Mouse (Mus musculus) frontal cortex, adult (tissue): Measurements from ENCODE around the gene Ubap2.

Experiments used
- ATAC-seq: cut with Nextera tagmentation; 2 replicates; pipeline ENCODE4 v1.9.2; 2017; ENCODE audit warnings: mild to moderate bottlenecking, moderate library complexity, mixed read lengths; ENCODE audit not compliant: low TSS enrichment

The Ubap2 gene

GRCm38 (mm10) chr4:41274980-41275850 is at the start of gene Ubap2:
Gene Ubap2 (minus strand): TSS chr4:41275144.
- ATAC-seq = peak; percentile 96

GRCm38 (mm10) chr4:41320971-41321370 is 46.0 kb upstream of the Ubap2 start:
- no peak for ATAC-seq

GRCm38 (mm10) chr4:41318267-41318666 is 43.3 kb upstream of the Ubap2 start:
- ATAC-seq = no peak

- ATAC-seq = peak; percentile 5; the same call in 1 of the 2 replicates
Measured at GRCm38 (mm10) chr4:41315173-41315572, 40.2 kb upstream of the Ubap2 start.

GRCm38 (mm10) chr4:41314141-41315129 is 39.5 kb upstream of the Ubap2 start, which contains the start of gene Dcaf12:
Gene Dcaf12 (minus strand): TSS chr4:41314889.
- peak; percentile 96 for ATAC-seq

- ATAC-seq = no peak
Measured at GRCm38 (mm10) chr4:41313722-41314121, 38.8 kb upstream of the Ubap2 start.

- no peak for ATAC-seq
Measured at GRCm38 (mm10) chr4:41310567-41311563, 35.9 kb upstream of the Ubap2 start.

DNA sequence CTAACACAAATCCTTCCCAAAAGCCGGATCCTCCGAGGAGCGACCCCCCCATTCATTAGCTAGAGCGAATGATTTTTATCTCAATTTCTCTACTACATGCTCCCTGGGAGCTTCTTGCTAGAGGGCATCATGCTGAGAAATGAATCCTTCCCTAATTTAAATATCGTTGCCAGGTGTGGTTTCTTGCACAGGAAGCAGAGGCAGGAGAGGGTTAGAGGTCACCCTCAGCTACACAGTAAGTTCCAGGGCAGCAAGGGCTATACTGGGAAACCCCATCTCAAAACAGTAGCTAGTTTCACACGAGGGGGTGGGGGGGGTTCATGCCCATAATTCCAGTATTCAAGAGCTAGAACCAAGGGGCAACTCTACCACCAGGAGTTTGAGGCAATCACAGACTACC is 32.5 kb upstream of the Ubap2 start:
- ATAC-seq = no peak

- ATAC-seq = peak; percentile 91
Measured at GRCm38 (mm10) chr4:41304302-41304701, 29.4 kb upstream of the Ubap2 start.

- ATAC-seq = no peak
Measured at GRCm38 (mm10) chr4:41303671-41304070, 28.7 kb upstream of the Ubap2 start.

DNA sequence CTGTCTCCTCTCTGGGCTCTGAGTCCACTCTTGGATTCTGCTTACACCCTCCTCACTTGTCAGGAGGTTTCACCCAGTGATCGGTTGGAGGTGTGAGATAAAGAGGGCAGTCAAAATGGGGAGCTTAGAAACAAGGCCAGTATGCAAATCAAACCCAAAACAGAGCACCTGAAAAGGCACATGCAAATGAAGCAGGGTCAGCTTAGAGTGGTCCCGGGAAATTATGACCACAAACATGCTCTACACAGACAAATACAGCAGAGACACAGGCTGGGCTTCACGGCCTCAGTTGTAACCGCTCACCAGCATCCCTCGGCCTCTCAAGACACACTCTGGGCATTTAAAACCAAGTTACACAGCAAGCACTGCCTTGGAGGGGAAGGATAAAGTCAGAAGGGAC is 24.0 kb upstream of the Ubap2 start:
- no peak for ATAC-seq

- ATAC-seq = no peak
Measured at GRCm38 (mm10) chr4:41295960-41296359, 21.0 kb upstream of the Ubap2 start.

DNA sequence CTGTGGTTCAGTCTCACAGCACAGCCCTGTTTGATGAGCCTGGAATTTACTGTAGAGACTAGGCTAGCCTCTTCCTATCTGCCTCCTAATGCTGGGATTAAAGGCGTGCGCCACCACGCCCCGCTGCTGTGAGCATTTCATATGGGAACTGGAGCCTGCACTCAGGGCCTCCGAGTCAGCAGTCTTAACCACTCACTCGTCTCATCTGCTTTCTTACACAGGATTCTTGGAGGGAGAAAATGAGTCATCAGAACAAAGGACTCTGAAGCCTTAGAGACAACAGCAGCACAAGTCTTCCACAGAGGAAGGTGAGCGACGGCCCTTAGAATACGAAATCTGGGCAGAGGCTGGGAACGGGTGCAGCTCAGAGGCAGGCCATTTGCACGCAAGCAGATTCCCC is 20.6 kb upstream of the Ubap2 start:
- no peak for ATAC-seq

DNA sequence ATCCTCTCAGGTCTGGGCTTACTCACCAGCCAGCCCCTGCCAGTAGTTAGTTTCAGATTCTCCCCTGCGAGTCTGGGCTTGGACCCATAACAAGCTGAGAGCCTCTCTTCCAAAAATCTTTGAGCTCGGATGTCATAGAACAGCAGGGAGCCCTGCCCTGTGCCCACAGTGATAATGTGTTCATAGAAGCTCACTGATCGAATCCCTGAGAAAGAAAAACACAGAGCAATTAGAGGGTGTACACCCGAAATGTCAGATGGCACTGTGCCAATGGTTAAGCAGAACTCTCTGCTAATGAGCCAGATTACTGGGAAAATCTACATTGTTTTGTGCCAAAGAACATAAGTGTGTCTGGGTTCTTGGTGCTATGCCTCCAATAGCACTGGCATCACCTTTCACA is 19.0 kb upstream of the Ubap2 start:
- ATAC-seq = no peak

DNA sequence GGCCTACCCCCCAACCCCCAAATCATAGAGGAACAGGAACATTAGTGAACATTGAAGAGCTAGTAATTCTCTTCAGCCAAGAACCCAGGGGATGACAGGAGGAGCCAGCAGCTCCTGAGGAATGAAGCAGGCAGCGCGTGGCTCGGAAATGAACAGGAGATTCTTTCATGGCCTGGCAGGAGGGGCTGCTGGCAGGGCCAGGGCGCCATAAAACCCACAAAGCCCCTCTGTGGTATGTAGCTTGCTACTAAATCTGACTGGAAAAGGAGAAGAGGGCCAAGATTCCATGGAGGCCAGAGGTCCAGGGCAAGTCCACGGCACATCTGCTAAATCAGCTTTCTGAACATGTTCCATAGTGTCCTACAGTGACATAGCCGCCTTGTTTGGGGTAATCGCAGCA is 14.9 kb upstream of the Ubap2 start:
- no peak for ATAC-seq

DNA sequence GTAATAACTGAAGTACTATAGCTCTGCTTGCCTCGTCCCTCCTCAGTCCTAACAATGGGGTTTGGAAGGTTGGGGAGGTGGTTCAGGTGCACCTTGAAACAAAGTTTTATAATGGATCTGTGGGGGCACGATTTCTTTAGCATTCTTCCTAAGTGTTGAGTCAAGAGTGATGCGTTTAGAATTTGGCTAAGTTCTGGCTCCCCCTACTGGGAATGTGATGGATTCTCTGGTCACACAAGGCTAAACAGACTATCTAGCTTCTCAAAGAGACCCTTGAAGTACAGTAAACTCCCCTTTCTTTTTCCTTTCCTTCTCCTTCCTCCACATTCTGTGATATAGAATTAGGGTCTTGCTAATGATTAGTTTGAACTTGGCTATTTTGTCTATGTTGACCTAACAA is 11.5 kb upstream of the Ubap2 start:
- peak; percentile 73 for ATAC-seq

GRCm38 (mm10) chr4:41284087-41284486 is 9.1 kb upstream of the Ubap2 start:
- no peak for ATAC-seq

- ATAC-seq = no peak
Measured at GRCm38 (mm10) chr4:41275927-41276326, 983 bp upstream of the Ubap2 start.

DNA sequence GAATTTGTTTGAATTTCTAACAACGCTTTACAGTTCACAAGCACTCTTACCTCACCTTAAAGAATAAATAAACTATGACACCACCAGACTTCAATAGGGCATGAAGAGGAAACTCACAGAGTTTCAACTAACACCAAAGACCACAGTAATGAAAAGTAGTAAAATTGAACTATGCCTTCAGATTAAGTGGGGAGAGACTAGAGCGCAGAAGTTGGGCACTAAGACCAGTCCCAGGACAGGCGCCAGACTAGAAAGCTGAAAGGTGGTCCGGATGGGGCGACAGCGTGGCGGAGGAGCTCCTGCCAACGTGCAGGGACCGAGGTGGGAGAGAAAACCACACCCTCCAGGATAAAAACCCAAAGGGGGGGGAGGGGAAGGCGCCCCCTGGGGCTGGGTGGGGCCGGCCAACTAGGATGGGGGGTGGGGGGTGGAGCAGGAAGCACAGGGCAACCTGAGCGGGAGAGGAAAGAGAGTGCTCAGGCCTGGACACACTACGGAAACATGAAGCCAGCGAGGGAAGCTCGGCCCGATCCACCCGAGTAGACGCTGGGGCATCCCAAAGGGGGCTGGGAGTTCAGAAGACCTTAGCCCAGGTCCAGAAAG is 466 bp downstream of the Ubap2 start:
- ATAC-seq = no peak

GRCm38 (mm10) chr4:41268133-41268532 is 6.8 kb downstream of the Ubap2 start:
- ATAC-seq = no peak

DNA sequence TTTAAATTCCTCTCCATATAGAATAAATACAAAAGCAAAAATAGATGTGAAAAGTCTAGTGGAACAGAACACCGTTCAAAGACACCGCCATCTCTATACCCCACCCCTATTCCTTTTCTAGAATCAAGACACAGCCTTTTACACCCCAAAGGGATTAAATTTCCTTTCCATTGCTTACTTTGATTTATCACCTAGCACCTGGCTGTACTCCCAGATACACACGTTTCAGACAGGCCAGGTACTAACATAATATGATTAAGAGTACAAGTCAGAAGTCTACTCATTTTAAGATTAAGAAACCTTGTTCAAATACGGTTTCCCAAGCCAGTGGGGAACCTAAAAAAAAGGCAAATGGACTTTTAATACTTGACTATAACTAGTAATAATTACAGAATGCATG is 8.6 kb downstream of the Ubap2 start:
- no peak for ATAC-seq
